Mouse (Mus musculus): Measurements from ENCODE around the gene Pogk.

Pogk gene

DNA sequence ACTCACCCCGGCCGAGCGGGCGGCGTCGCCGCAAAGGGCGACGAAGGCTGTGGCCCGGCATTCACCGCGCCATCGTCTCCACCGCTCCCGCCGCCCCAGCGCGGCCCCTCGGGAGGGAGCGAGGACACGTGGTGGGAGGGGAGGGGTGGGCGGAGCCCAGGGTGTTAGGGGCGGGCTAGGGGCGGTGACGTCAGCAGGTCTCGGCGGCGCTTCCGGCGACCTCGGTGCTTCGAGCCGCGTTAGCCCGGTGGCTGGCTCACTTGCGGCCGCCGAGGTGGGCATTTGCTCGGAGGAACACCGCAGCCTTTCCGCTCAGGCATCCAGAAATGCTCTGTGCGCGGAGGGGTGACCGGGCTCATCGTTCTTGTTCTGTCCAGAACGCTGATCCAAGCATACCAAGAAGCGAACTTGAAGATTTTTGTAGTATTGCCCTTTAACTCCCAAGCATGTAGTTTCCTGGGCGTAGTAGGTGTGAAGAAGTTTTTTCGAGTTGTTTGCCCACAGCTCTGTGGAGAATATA, at the start of gene Pogk:
TSS of gene Pogk (minus strand) at position 163 of the 520 bp plus-strand sequence.
- peak; percentile 90 for DNase-seq (ENCODE audit: low spot score)

DNA sequence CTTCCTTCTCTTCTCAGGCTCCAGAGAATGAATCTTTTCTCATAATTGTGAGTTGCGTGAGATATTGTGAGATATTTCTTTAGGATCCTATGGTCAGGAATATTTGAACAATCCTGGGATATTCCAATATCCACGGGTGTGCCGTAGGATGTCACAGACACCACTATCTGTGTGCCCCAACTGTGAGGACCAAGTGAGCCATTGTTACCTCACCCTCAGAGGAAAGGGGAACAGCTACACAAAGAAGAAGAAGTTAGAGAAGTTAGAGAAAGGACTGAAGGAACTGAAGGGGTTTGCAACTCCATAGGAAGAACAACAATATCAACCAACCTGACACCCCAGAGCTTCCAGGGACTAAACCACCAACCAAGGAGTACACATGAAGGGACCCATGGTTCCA, 32.3 kb upstream of the Pogk start:
- no peak for DNase-seq (ENCODE audit: low spot score)

DNA sequence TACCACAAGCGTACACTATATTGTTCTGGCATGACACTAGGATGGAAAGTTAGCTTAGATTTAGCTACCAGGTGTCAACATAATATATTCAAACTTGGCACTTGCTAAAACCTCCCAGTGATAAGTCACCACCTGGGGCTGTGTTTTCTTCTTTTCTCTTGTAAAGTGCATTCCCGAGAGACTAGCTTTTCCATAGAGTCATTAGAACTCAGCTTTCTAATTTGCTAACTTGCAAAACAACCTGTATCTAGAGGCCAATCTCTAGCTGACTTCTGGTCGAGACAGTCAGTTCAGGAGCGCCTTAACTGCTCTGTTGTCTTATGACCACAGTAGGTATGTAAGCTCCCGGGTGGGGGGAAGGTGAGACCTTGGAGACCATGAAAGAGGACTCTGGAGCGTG, 29.8 kb upstream of the Pogk start:
- DNase-seq (ENCODE audit: low spot score): no peak

DNA sequence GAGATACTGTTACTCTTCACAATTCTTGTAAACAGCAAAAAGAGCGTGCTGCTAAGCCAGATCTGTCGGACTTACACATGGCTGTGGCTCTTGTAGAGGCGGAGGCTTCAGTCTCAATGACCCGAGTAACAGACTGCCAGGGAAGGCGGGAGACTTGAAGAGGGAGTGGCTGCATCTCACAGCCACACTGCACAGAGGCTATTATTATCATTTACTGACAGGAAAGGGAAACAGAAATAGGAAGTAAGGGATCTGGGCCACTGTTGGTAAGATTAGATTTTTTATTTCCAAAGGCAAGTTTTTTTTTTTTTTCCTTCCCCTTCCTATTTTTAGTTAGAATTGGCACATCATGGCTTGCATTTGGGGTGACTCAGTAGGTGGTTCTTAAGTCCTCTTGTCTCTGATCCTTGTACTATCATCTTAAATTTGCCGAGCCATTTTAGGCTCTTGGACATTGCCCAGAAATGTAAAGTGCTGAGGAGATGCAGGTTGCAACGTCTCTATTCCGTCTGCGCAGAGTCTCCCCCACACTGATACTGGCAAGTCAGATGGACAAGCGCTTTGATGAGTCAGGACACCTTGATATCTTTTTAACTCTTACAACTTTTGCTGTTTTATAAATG, 20.3 kb upstream of the Pogk start:
- DNase-seq (ENCODE audit: low spot score): no peak

DNA sequence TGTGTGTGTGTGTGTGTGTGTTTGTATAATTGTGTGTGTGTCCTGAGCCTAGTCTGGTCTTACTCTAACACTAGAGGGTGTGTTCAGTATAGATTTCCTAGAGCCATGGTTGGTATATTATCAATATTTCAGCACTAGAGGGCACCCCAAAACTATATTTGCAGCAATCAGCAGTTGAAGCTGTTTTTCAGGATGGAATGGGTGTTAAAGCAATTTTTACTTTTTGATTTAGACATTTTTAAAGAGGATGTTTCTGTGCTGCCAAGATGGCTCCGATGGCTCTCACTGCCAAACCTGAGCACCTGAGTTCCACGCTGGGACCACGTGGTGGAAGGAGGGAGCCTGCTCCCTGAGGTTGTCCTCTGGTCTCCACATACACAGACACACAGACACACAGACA, 19.4 kb upstream of the Pogk start:
- DNase-seq (ENCODE audit: low spot score): no peak

- DNase-seq (ENCODE audit: low spot score): peak; percentile 23
Observed at GRCm38 (mm10) chr1:166412266-166412665, 2.6 kb upstream of the Pogk start.

- DNase-seq (ENCODE audit: low spot score): no peak
Observed at GRCm38 (mm10) chr1:166411541-166411940, 1.9 kb upstream of the Pogk start.

GRCm38 (mm10) chr1:166409177-166409700, 424 bp downstream of the Pogk start:
- DNase-seq (ENCODE audit: low spot score): peak; percentile 67

GRCm38 (mm10) chr1:166403846-166404245, 5.8 kb downstream of the Pogk start:
- DNase-seq (ENCODE audit: low spot score): no peak

GRCm38 (mm10) chr1:166402003-166402402, 7.7 kb downstream of the Pogk start:
- peak; percentile 29 for DNase-seq (ENCODE audit: low spot score)

DNA sequence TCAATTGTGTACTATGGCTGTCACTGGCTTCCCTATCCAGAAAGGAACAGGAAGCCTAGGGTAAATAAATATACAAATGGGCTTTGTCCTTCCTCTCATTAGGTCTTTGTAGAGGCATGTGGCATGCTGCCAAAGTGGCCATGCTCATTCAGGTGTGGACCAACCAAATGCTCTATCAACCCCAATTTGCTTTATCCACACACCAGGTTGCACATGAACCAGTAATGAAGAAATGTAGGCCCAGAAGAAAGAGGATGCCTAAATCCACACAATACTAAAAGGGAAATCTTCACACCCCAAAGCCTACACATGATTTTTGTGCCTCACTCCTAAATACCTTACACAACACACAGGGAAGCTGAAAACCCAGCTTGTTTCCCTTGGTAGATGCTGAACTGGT, 8.2 kb downstream of the Pogk start:
- DNase-seq (ENCODE audit: low spot score): no peak

DNA sequence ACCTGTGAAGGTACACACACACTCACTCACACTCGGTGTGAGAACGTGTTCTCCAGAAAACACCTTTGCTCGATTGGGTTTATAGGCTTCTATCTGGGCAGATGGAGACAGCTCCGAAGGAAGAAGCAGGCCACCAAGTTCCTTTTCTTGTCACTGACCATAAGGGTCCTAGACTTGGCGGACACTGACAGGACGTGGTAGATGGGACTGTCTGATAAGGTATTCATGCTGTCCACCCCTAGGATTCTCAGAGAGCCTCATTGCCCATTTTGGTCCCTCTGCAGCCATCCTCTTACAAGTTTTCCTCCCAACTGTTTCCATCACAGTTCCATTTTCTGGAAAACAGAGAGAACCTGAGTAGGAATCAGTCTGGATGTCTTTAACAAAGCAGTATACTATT, 13.3 kb downstream of the Pogk start:
- no peak for DNase-seq (ENCODE audit: low spot score)

- no peak for DNase-seq (ENCODE audit: low spot score)
Observed at GRCm38 (mm10) chr1:166395661-166396060, 14.0 kb downstream of the Pogk start.

DNA sequence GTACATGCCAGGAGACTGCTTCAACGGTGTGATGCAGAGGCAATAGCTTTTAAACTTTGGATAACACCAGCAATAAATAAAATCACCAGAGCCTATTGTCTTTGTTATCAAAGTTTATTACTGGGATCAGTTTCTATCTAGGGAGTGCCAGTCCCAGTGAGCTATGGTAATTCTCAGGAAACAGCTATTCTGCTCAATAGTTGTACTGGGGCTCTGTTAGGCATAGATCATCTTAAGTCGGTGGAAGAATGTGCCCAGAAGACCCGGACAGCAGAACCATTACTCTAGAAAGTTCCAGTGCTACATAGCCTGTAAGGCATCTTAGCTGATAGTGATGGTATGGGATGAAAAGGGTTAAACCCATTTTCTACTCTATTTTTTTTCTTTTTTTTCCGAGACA, 14.9 kb downstream of the Pogk start:
- no peak for DNase-seq (ENCODE audit: low spot score)

DNA sequence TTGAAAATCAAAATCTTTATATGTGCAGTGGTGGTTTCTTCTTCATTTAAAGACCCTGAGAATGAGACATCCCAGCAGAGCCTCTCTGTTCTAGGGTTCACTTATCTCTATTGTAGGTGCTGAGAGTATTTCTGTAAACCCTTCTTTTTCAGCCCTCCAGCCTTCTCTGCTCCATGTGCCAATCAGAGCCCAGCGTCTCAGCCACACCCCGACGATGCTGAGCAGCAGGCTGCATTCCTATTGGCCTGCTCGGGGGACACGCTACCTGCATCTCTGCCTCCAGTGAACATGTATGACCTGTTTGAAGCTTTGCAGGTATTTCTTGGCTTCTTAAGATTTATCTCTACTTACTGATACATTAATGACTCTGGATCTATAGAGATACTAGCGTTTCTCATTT, 18.0 kb downstream of the Pogk start:
- DNase-seq (ENCODE audit: low spot score): no peak

DNA sequence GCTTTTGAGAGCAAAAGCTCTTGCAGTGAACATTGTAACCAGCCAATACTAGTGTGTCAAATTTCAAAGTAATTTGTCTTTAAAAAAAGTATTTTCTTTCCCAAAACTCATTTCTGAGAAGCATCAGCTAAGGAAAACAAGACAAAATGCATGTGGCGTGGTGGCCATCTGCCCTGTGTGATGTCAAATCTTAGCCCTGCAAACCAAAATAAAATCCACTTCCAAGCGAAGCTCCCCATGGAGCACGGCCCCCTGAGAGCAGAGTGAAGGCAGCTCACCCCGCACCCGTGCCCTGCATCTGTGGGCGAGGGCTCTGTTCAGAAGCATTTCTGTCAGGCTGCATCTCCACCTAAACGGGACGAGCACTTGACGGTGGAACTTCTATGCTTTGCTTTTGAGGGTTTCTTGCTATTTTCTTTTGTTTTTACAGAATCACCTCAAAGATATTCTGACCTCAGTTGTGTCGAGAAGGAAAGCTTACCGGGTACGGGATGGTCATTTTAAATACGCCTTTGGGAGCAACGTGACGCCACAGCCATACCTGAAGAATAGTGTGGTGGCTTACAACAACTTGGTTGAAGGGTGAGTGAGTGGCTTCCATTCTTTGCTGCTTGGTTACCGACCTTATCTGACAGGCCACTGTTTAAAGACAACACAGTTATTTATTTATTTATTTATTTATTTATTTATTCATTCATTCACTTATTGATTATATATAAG, 20.1 kb downstream of the Pogk start:
- no peak for DNase-seq (ENCODE audit: low spot score)

DNA sequence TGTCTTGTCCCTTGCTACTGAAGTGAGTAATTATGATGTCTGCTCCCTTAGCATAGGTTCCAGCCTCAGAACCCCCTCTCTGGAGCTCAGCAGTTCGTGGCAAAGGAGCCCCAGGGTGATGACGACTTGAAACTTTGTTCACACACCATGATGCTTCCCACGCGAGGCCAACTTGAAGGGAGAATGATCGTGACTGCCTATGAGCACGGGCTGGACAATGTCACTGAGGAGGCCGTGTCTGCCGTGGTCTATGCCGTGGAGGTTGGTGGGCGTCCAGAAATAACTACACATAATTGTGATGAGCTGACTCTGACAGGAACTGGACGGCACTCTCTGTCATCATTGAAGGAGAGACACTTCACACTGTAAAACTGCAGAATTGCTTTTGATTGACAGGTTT, 21.2 kb downstream of the Pogk start:
- no peak for DNase-seq (ENCODE audit: low spot score)

DNA sequence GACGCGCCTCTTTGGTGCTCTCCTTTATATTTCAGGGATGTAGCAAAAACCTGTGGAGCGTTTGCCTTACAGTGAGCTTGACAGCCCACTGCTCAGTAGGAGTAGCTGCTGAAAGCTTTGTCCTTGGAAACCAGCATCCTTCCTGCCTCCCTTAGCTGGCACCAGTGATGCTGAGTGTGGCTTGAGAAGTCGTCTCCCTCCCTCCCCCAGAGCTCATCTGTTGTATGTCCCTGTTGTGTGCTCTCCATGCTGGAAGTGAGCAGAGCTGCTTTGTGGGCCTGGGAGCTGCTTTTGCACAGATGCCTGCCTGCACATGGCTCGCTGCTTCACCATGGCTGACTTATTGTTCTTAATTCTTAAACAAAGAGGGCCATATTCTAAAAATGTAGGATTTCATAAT, 24.2 kb downstream of the Pogk start:
- DNase-seq (ENCODE audit: low spot score): no peak

DNA sequence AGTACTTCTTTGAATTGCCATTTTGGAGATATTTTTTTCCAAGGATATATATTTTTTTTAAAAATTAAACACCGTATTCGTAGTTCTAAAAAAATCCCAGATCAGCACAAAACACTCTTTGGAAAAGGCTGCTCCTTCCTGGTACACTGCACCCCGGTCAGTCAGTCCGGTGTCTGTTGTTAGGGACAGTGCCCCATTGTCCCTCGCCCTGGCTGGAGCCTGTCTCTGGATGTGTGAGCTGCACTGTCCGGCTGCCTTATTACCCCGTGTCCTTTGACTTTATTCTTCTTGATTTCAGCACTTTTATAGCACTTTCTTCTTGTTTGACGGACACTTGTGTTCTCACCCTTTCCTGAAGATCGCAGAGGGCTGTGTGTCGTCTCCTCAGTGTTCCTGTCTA, 25.0 kb downstream of the Pogk start:
- no peak for DNase-seq (ENCODE audit: low spot score)

DNA sequence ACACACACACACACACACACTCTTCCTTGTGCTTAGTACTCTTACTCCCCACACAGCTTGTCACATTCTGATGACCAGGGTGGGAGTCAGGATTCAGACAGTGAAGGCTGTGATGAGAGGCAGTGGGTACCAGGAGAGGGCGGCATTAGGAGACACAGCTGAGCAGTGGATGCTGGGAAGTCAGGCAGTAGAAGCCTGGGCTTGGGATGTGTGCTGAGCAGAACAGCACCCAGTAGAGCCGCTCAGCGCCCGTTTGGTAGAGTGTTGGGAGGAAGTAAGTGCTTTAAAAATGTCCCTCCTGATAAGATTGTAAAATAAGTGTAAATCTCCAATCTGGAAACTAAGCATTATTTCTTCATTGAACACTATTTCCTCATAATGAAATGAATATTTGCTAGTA, 27.0 kb downstream of the Pogk start:
- no peak for DNase-seq (ENCODE audit: low spot score)

GRCm38 (mm10) chr1:166381821-166382220, 27.8 kb downstream of the Pogk start:
- no peak for DNase-seq (ENCODE audit: low spot score)

- no peak for DNase-seq (ENCODE audit: low spot score)
Observed at GRCm38 (mm10) chr1:166381336-166381735, 28.3 kb downstream of the Pogk start.

DNA sequence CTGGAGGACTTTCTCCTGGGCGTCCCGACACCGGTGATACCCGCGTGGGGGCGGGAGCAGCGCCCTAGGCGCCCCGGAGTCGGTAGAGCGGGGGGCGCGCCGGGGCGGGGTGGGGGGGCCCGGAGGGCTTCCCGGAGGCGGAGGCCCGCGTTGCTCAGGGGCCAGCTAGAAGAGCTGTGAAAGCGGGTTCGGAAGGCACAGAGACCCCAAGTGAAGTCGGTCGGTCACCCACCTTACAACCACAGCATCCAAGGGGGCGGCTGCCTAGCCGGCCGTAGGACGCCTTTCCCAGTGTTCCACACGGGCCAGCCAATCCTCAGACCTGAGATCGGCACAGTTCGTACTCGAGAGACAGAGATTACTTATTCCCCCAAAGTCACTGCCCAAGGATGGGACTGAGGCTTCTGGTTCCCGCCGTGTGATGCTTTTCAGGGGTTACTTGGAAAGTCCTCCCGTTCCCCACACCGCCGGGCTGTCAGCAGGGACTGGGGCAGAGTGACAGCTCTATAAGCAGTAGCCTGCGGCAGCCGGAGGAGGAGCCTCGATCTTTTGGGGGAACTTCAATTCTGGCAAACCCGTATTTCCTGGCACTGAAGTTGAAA, 29.9 kb downstream of the Pogk start:
- peak; percentile 64 for DNase-seq (ENCODE audit: low spot score)

All from testis, postnatal 10 days (tissue).